Mouse (Mus musculus) C2C12 (cell line): ENCODE measurements at regions not wholly inside any gene's neighbourhood (a gene's known extent, or its start where the extent isn't known, plus 50 kb on each side); places are given as distances from the start of the nearest gene placed in this dataset.

Experiments used
- H3K27me3 ChIP-seq: one replicate; pipeline ENCODE4 v1.6.1; 2011; ENCODE audit not compliant: control insufficient read depth, insufficient read depth, insufficient read length
- H3K36me3 ChIP-seq: one replicate; pipeline ENCODE4 v1.6.1; 2011; ENCODE audit not compliant: control insufficient read depth, insufficient read depth
- H3K4me3 ChIP-seq: one replicate; pipeline ENCODE4 v1.5.1; 2011; ENCODE audit warnings: mild to moderate bottlenecking, control low read depth; ENCODE audit not compliant: poor library complexity, insufficient read depth, severe bottlenecking
- H3K79me2 ChIP-seq: one replicate; pipeline ENCODE4 v1.6.1; 2011; ENCODE audit not compliant: control insufficient read depth, insufficient read depth
- H3K79me3 ChIP-seq: one replicate; pipeline ENCODE4 v1.6.1; 2011; ENCODE audit warnings: low read depth, control low read depth
- H3ac ChIP-seq: one replicate; pipeline ENCODE3; 2011; ENCODE audit warnings: low read depth; ENCODE audit not compliant: control insufficient read depth, insufficient read length
- CEBPB ChIP-seq: IDR thresholded peaks from one replicate; pipeline ENCODE4 v1.6.1; 2011; ENCODE audit warnings: low read depth, mild to moderate bottlenecking, control low read depth, moderate library complexity
- CTCF ChIP-seq: IDR thresholded peaks from one replicate; pipeline ENCODE4 v1.5.1; 2011; ENCODE audit not compliant: control insufficient read depth, insufficient read depth, insufficient read length
- FOSL1 ChIP-seq: IDR thresholded peaks from one replicate; pipeline ENCODE4 v1.8.0; 2011; ENCODE audit warnings: mild to moderate bottlenecking, low read length; ENCODE audit not compliant: poor library complexity, insufficient read depth, severe bottlenecking
- MAX ChIP-seq: IDR thresholded peaks from one replicate; pipeline ENCODE4 v1.6.1; 2011; ENCODE audit warnings: mild to moderate bottlenecking, control low read depth
- MYOD1 ChIP-seq: IDR thresholded peaks from one replicate; pipeline ENCODE4 v1.6.1; 2011; ENCODE audit warnings: low read depth; ENCODE audit not compliant: control insufficient read depth, insufficient read length
- MYOG ChIP-seq: IDR thresholded peaks from one replicate; pipeline ENCODE4 v1.6.1; 2011; ENCODE audit not compliant: control insufficient read depth, insufficient read length; ENCODE audit errors: extremely low read depth
- USF1 ChIP-seq: IDR thresholded peaks from one replicate; pipeline ENCODE4 v1.6.1; 2011; ENCODE audit warnings: low read depth, mild to moderate bottlenecking, control low read depth, moderate library complexity

GRCm38 (mm10) chr12:96167551-96167950 is 475.5 kb downstream of the Flrt2 start:
- Histone ChIP-seq H3K79me2 (no peaks in the 10 kb centered on the region), H3K27me3 (no peaks in the 10 kb centered on the region), H3ac (no peak overlapping the region), H3K79me3 (no peaks in the 10 kb centered on the region), H3K36me3 (no peaks in the 10 kb centered on the region), H3K4me3 (no peak overlapping the region)
- no peak for TF ChIP-seq MYOD1
- TF ChIP-seq FOSL1: no peak
- no peak for TF ChIP-seq CTCF

DNA sequence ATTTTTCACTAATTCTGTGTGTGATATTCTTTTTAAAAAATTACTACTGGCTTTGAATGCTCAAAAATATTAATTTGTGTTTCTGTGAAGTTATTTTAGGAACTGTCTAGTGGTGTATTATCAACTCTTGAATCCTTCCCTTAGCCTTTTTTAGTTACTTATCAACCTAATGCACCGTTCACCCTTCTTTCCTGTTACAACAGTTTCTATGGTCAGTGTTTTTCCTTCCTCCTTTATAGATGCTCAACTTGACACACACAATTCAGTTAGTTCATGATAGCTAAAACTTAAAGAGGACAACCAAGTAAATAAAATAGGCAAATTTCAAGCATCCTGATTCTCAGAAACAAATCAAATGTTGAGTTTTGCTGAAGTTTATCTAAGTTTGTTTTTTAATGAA is 506.9 kb downstream of the Flrt2 start:
- no peak overlapping the region for H3ac ChIP-seq
- no peak overlapping the region for H3K4me3 ChIP-seq
- no peaks in the 10 kb centered on the region for H3K79me3 ChIP-seq
- TF ChIP-seq MYOG (no peak), CEBPB (no peak), MYOD1 (no peak), MAX (no peak), USF1 (no peak), FOSL1 (no peak), CTCF (no peak)
- no peaks in the 10 kb centered on the region for H3K36me3 ChIP-seq
- H3K79me2 ChIP-seq: no peaks in the 10 kb centered on the region
- H3K27me3 ChIP-seq: no peaks in the 10 kb centered on the region

DNA sequence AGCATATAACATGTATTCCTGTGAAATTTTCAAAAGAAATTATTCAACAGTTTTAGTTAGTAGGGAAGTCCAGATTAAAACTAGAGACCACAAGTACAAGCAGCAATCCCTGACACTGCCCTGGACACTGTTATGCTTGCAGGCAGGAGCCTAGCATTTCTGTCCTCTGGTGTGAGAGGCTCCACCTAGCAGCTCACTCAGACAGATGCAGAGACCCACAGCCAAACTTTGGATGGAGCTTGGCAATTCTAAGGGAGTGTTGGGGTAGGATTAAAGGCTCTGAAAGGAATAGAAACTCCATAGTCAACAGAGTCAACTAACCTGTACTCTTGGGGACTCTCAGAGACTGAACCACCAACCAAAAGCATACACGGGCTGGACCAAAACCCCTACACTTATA is 509.8 kb downstream of the Flrt2 start:
- Histone ChIP-seq H3ac (no peak overlapping the region), H3K79me3 (no peaks in the 10 kb centered on the region), H3K27me3 (no peaks in the 10 kb centered on the region), H3K36me3 (no peaks in the 10 kb centered on the region), H3K79me2 (no peaks in the 10 kb centered on the region), H3K4me3 (no peak overlapping the region)
- TF ChIP-seq CEBPB: no peak
- no peak for TF ChIP-seq MYOG
- TF ChIP-seq FOSL1: no peak
- no peak for TF ChIP-seq MAX
- no peak for TF ChIP-seq MYOD1
- TF ChIP-seq USF1: no peak
- no peak for TF ChIP-seq CTCF

- H3K79me2 ChIP-seq: no peaks in the 10 kb centered on the region
- no peaks in the 10 kb centered on the region for H3K79me3 ChIP-seq
- TF ChIP-seq CTCF: no peak
- no peak for TF ChIP-seq FOSL1
- no peak overlapping the region for H3ac ChIP-seq
- H3K27me3 ChIP-seq: no peaks in the 10 kb centered on the region
- H3K36me3 ChIP-seq: no peaks in the 10 kb centered on the region
- no peak overlapping the region for H3K4me3 ChIP-seq
These were observed 534.4 kb downstream of the Flrt2 start for GRCm38 (mm10) chr12:96226446-96226845.

DNA sequence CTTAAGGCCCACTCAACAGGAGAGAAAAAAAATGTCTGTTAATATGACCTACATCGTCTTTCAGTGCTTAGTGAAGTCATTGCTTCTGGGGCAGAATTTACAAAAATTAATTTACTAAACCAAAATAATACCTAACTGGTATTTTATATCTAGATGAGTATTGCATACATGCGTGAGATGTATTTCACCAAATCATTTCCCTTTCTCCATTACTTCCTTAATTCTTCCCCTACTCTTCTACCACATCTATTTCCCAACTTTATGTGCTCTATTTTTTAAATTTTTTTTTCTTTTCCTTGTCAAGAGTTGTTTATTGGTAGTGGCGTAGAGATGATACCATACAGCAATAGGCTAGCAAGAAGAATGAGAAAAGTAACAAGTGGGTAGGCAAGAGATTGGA is 536.7 kb downstream of the Flrt2 start:
- Histone ChIP-seq H3K36me3 (no peaks in the 10 kb centered on the region), H3ac (no peak overlapping the region)
- TF ChIP-seq USF1 (no peak), MYOD1 (no peak), MAX (no peak), CEBPB (no peak), MYOG (no peak), FOSL1 (no peak), CTCF (no peak)

DNA sequence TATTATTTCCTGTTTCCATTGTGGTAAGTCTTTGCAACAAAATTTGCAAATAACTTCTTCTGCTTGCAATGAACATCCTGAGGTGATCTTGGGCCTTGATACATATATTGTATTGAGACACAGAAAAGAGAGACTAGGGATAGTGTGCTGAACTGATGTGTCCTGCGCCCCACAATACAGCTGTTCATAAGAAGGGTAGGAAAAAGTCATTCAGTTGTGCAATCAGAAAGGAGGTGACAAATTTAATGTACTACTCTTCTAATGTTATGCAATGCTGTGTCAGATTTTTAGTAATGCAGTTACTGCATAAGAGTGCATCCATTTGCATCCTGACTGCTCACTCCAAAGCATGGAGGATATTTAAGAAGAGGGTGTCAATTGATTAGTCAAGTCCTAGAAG is 543.5 kb downstream of the Flrt2 start:
- Histone ChIP-seq H3ac (no peak overlapping the region), H3K79me2 (no peaks in the 10 kb centered on the region), H3K27me3 (no peaks in the 10 kb centered on the region), H3K4me3 (no peak overlapping the region), H3K36me3 (no peaks in the 10 kb centered on the region), H3K79me3 (no peaks in the 10 kb centered on the region)
- TF ChIP-seq MAX (no peak), MYOG (no peak), MYOD1 (no peak), CEBPB (no peak), USF1 (no peak), CTCF (no peak), FOSL1 (no peak)

More for the DNA sequence above, 536.7 kb downstream of the Flrt2 start:
- H3K79me2 ChIP-seq: no peaks in the 10 kb centered on the region
- no peak overlapping the region for H3K4me3 ChIP-seq
- H3K27me3 ChIP-seq: no peaks in the 10 kb centered on the region
- no peaks in the 10 kb centered on the region for H3K79me3 ChIP-seq
